Mouse (Mus musculus): ENCODE results near the gene Olfr961. TPM values are rescaled to one million over a fixed set of nuclear protein-coding genes. Genes with fewer than 3 reads are reported as not detected.

The Olfr961 gene
- polyA plus RNA-seq (2015; fragmentation: Nextera tagmentation; extraction: Ambion mirVana): not detected in 2 replicates

GRCm38 (mm10) chr9:39644785-39645184 lies at the start of gene Olfr961:
TSS of gene Olfr961 (plus strand) at chr9:39645085.

GRCm38 (mm10) chr9:39603999-39604453 lies 40.9 kb upstream of the Olfr961 start, which contains the start of gene AW551984:
TSS of gene AW551984 (minus strand) at chr9:39604403.

GRCm38 (mm10) chr9:39610355-39610754 lies 34.5 kb upstream of the Olfr961 start, which contains the start of gene Olfr148:
TSS of gene Olfr148 (plus strand) at chr9:39610655.

GRCm38 (mm10) chr9:39621073-39621472 lies 23.8 kb upstream of the Olfr961 start, which contains the start of gene Olfr960:
TSS of gene Olfr960 (plus strand) at chr9:39621373.

GRCm38 (mm10) chr9:39666905-39667304 lies 22.0 kb downstream of the Olfr961 start, which contains the start of gene Olfr963:
TSS of gene Olfr963 (plus strand) at chr9:39667205.

Other genes with a start within 250 kb of the Olfr961 start
- gene Olfr952, start 217.9 kb upstream of the Olfr961 start, polyA plus RNA-seq (2015; fragmentation: Nextera tagmentation; extraction: Ambion mirVana): not detected in 2 replicates
- not detected in 2 replicates for gene Olfr954, start 188.4 kb upstream of the Olfr961 start, polyA plus RNA-seq (2015; fragmentation: Nextera tagmentation; extraction: Ambion mirVana)
- not detected in 2 replicates for gene Olfr955, start 173.1 kb upstream of the Olfr961 start, polyA plus RNA-seq (2015; fragmentation: Nextera tagmentation; extraction: Ambion mirVana)
- gene Olfr44, start 151.1 kb upstream of the Olfr961 start, polyA plus RNA-seq (2015; fragmentation: Nextera tagmentation; extraction: Ambion mirVana): not detected in 2 replicates
- gene Olfr957, start 129.3 kb upstream of the Olfr961 start, polyA plus RNA-seq (2015; fragmentation: Nextera tagmentation; extraction: Ambion mirVana): not detected in 2 replicates
- not detected in 2 replicates for gene Olfr958, start 91.0 kb upstream of the Olfr961 start, polyA plus RNA-seq (2015; fragmentation: Nextera tagmentation; extraction: Ambion mirVana)
- gene Olfr959, start 69.5 kb upstream of the Olfr961 start, polyA plus RNA-seq (2015; fragmentation: Nextera tagmentation; extraction: Ambion mirVana): not detected in 2 replicates
- 2.8 and 4.7 TPM in 2 replicates for gene AW551984, start 40.7 kb upstream of the Olfr961 start, polyA plus RNA-seq (2015; fragmentation: Nextera tagmentation; extraction: Ambion mirVana)
- gene Olfr148, start 34.4 kb upstream of the Olfr961 start, polyA plus RNA-seq (2015; fragmentation: Nextera tagmentation; extraction: Ambion mirVana): not detected in 2 replicates
- gene Olfr960, start 23.7 kb upstream of the Olfr961 start, polyA plus RNA-seq (2015; fragmentation: Nextera tagmentation; extraction: Ambion mirVana): not detected in 2 replicates
- not detected in 2 replicates for gene Olfr963, start 22.1 kb downstream of the Olfr961 start, polyA plus RNA-seq (2015; fragmentation: Nextera tagmentation; extraction: Ambion mirVana)
- not detected in 2 replicates for gene Olfr149, start 62.0 kb downstream of the Olfr961 start, polyA plus RNA-seq (2015; fragmentation: Nextera tagmentation; extraction: Ambion mirVana)
- not detected in 2 replicates for gene Olfr965, start 66.3 kb downstream of the Olfr961 start, polyA plus RNA-seq (2015; fragmentation: Nextera tagmentation; extraction: Ambion mirVana)
- gene Olfr150, start 85.9 kb downstream of the Olfr961 start, polyA plus RNA-seq (2015; fragmentation: Nextera tagmentation; extraction: Ambion mirVana): not detected in 2 replicates
- gene Olfr967, start 101.2 kb downstream of the Olfr961 start, polyA plus RNA-seq (2015; fragmentation: Nextera tagmentation; extraction: Ambion mirVana): not detected in 2 replicates
- not detected in 2 replicates for gene Olfr968, start 138.2 kb downstream of the Olfr961 start, polyA plus RNA-seq (2015; fragmentation: Nextera tagmentation; extraction: Ambion mirVana)
- gene Olfr969, start 145.9 kb downstream of the Olfr961 start, polyA plus RNA-seq (2015; fragmentation: Nextera tagmentation; extraction: Ambion mirVana): not detected in 2 replicates
- gene Olfr970, start 163.8 kb downstream of the Olfr961 start, polyA plus RNA-seq (2015; fragmentation: Nextera tagmentation; extraction: Ambion mirVana): not detected in 2 replicates
- not detected in 2 replicates for gene Olfr971, start 191.8 kb downstream of the Olfr961 start, polyA plus RNA-seq (2015; fragmentation: Nextera tagmentation; extraction: Ambion mirVana)
- gene Olfr972, start 221.3 kb downstream of the Olfr961 start, polyA plus RNA-seq (2015; fragmentation: Nextera tagmentation; extraction: Ambion mirVana): not detected in 2 replicates

All from spleen, postnatal 0 days (tissue).